Comparison of ENCODE assay signal across 8 mouse cellular contexts in genomic region chrX:140520146-140521102, GRCm38 (mm10).
DNase-seq lines count a peak whose midpoint lies in the region; ATAC-seq and TF ChIP-seq lines count a peak whose summit lies in the region.

No protein-coding gene starts in this region.

- H3K4me1 ChIP-seq in cortical plate, adult 2 months (ENCODE audit: control insufficient read depth, insufficient read depth, low read length): no peaks in the 10 kb centered on the region

- H3K27ac ChIP-seq in cortical plate, adult 2 months (ENCODE audit: insufficient read depth, low read length): peak overlapping the region; percentile 78; the same call in 1 of the 2 replicates

- no peak for TF ChIP-seq CTCF in cortical plate, adult 2 months (IDR thresholded peaks at IDR 0.05; ENCODE audit: extremely low read depth, insufficient read depth, low read length)

- DNase-seq in gastrocnemius, adult 8-10 months (ENCODE audit: low spot score in 2 of 2): peak; percentile 95 to 96
- peak; percentile 92 for DNase-seq in induced T-regulatory cell, adult 2 months (ENCODE audit: low read depth)
- peak; percentile 70 to 90 for DNase-seq in left cerebral cortex, postnatal 14 days (ENCODE audit: low spot score in 2 of 2)
- DNase-seq in right cerebral cortex, postnatal 14 days: peak; percentile 65
- peak; percentile 83 for DNase-seq in urinary bladder, postnatal 25 days (ENCODE audit: low spot score)

- peak; percentile 97 for ATAC-seq in activated CD4-positive, CD25-positive, alpha-beta regulatory T cell, adult 4 months
- peak; percentile 99 for ATAC-seq in megakaryocyte-erythroid progenitor cell, adult 5-6 weeks (replicated peaks; ENCODE audit: low FRiP score, low TSS enrichment, poor library complexity, severe bottlenecking)

- intact Hi-C loops in left cerebral cortex, postnatal 14 days (cut with DNase I): no loop called here

- H3K4me3 ChIP-seq in cortical plate, adult 2 months (ENCODE audit: insufficient read depth, low read length): no peak overlapping the region

- TF ChIP-seq POLR2A in cortical plate, adult 2 months (IDR thresholded peaks at IDR 0.05; ENCODE audit: extremely low read depth, insufficient read depth, low read length): no peak
